19 mouse cellular contexts compared by ENCODE assay signal in genomic region chr12:76927539-76927938, GRCm38 (mm10). TPM values are rescaled to one million over a fixed set of nuclear protein-coding genes. Genes with fewer than 3 reads are reported as not detected.
DNase-seq lines count a peak whose midpoint lies in the region; ATAC-seq and TF ChIP-seq lines count a peak whose summit lies in the region.
"Had no signal": no experiment of that assay in that cellular context is flagged by ENCODE, and none has a peak within 500 bp of the region (broad histone marks: within the 10 kb centered on the region; RNA-seq: fewer than 3 reads in every experiment).

No protein-coding gene starts in this region.

- no peak for ATAC-seq in cerebellum, adult (ENCODE audit: insufficient number of reproducible peaks, low FRiP score, low TSS enrichment)
- ATAC-seq in intestine, postnatal 0 days, result peak; percentile 20; the same call in 1 of the 2 replicates
- ATAC-seq in stomach, embryonic 15.5 days (ENCODE audit: insufficient read depth, low FRiP score, low read depth), result no peak

- H3K36me3 ChIP-seq in intestine, postnatal 0 days (ENCODE audit: control insufficient read depth, insufficient read depth), result no peaks in the 10 kb centered on the region; the same call in 1 of the 2 replicates
- H3K36me3 ChIP-seq in stomach, embryonic 15.5 days, result no peaks in the 10 kb centered on the region

- H3K4me1 ChIP-seq in cerebellum, adult 2 months (ENCODE audit: control insufficient read depth, insufficient read depth, low read length), result peaks cover 49% of the 10 kb centered on the region
- H3K4me1 ChIP-seq in intestine, postnatal 0 days (replicated peaks; ENCODE audit: control insufficient read depth, insufficient read depth, low read length), result no peaks in the 10 kb centered on the region
- H3K4me1 ChIP-seq in stomach, embryonic 15.5 days, result no peaks in the 10 kb centered on the region
- H3K4me1 ChIP-seq: embryonic facial prominence, embryonic 13.5 days; neural tube, embryonic 15.5 days had no signal

- no peak overlapping the region for H3K4me3 ChIP-seq in cerebellum, adult 2 months (replicated peaks; ENCODE audit: insufficient read depth, low read depth, low read length)
- H3K4me3 ChIP-seq in intestine, postnatal 0 days (ENCODE audit: low read depth, low read length), result no peak overlapping the region
- no peak overlapping the region for H3K4me3 ChIP-seq in stomach, embryonic 15.5 days (replicated peaks)
- H3K4me3 ChIP-seq: embryonic facial prominence, embryonic 13.5 days; forebrain, embryonic 10.5 days; hindbrain, embryonic 13.5 days; midbrain, embryonic 10.5 days; neural tube, embryonic 15.5 days had no signal

- H3K9ac ChIP-seq in intestine, postnatal 0 days (ENCODE audit: low read depth, low read length), result no peak overlapping the region
- H3K9ac ChIP-seq in stomach, embryonic 15.5 days, result no peak overlapping the region
- H3K9ac ChIP-seq: embryonic facial prominence, embryonic 13.5 days; hindbrain, embryonic 13.5 days; lung, embryonic 14.5 days; neural tube, embryonic 15.5 days had no signal

- 23% methylated on average over 10 of the region's 10 CpGs for WGBS in cerebellum, adult 2 months
- WGBS in intestine, postnatal 0 days, result 63% methylated on average over 10 of the region's 10 CpGs
- 62% methylated on average over 10 of the region's 10 CpGs for WGBS in stomach, embryonic 15.5 days

- TF ChIP-seq CTCF in cerebellum, adult 2 months (IDR thresholded peaks at IDR 0.05; ENCODE audit: borderline replicate concordance, insufficient read depth, low read depth, low read length), result no peak
- TF ChIP-seq CTCF in intestine, postnatal 0 days (IDR thresholded peaks at IDR 0.05; ENCODE audit: low read depth), result no peak

- TF ChIP-seq POLR2A in cerebellum, adult 2 months (IDR thresholded peaks at IDR 0.05; ENCODE audit: borderline replicate concordance, insufficient read depth, low read length), result no peak

- H3K4me2 ChIP-seq in intestine, postnatal 0 days (replicated peaks; ENCODE audit: low read depth), result no peak overlapping the region
- no peak overlapping the region for H3K4me2 ChIP-seq in stomach, embryonic 15.5 days
- H3K4me2 ChIP-seq: embryonic facial prominence, embryonic 13.5 days; hindbrain, embryonic 13.5 days; lung, embryonic 14.5 days; neural tube, embryonic 15.5 days had no signal

- no peaks in the 10 kb centered on the region for H3K27me3 ChIP-seq in cerebellum, adult 2 months (ENCODE audit: control insufficient read depth, insufficient read depth, low read length)
- H3K27me3 ChIP-seq in intestine, postnatal 0 days (replicated peaks; ENCODE audit: control insufficient read depth, insufficient read depth, low read length), result no peaks in the 10 kb centered on the region
- no peaks in the 10 kb centered on the region for H3K27me3 ChIP-seq in stomach, embryonic 15.5 days (replicated peaks)
- H3K27me3 ChIP-seq: CH12.LX; embryonic facial prominence, embryonic 13.5 days; hindbrain, embryonic 13.5 days; neural tube, embryonic 15.5 days had no signal

- H3K27ac ChIP-seq in cerebellum, adult 2 months (ENCODE audit: insufficient read depth, low read length), result peak overlapping the region; percentile 55; the same call in 1 of the 2 replicates
- H3K27ac ChIP-seq in intestine, postnatal 0 days (ENCODE audit: low read depth, low read length), result peak overlapping the region; percentile 28; the same call in 1 of the 2 replicates
- H3K27ac ChIP-seq in stomach, embryonic 15.5 days, result peak overlapping the region; percentile 35; the same call in 1 of the 2 replicates
- H3K27ac ChIP-seq: embryonic facial prominence, embryonic 13.5 days; forebrain, embryonic 10.5 days; hindbrain, embryonic 13.5 days; midbrain, embryonic 10.5 days; neural tube, embryonic 15.5 days had no signal

- no peaks in the 10 kb centered on the region for H3K9me3 ChIP-seq in intestine, postnatal 0 days (ENCODE audit: control insufficient read depth)
- H3K9me3 ChIP-seq in stomach, embryonic 15.5 days, result no peaks in the 10 kb centered on the region
- H3K9me3 ChIP-seq: embryonic facial prominence, embryonic 13.5 days; forebrain, embryonic 10.5 days; hindbrain, embryonic 13.5 days; midbrain, embryonic 10.5 days; neural tube, embryonic 15.5 days had no signal

- no peak for DNase-seq in cerebellum, adult 2 months
- DNase-seq in lung, adult 18-20 months, result peak; percentile 35 to 45
- no peak for DNase-seq in lung, postnatal 14 days
- DNase-seq in ovary, postnatal 14 days (ENCODE audit: low spot score), result no peak
- DNase-seq in left cerebral cortex, adult 18-20 months (ENCODE audit: low spot score in 2 of 2), result no peak
- DNase-seq: adrenal gland, postnatal 14 days; heart, adult 18-20 months; liver; lung, embryonic 14.5 days; retina, postnatal 1 day had no signal

RNA-seq across cellular contexts. Expression of gene Max, which starts 34.5 kb away (rescaled TPM):
- polyA plus RNA-seq in cerebellum, adult 2 months (2012; rRNA removed), result 90.7 and 93.6 TPM in 2 replicates
- polyA plus RNA-seq in intestine, postnatal 0 days (2015; fragmentation: Nextera tagmentation; extraction: Ambion mirVana), result 24.7 and 27.7 TPM in 2 replicates
- polyA plus RNA-seq in stomach, embryonic 15.5 days (2015; fragmentation: Nextera tagmentation; extraction: Ambion mirVana), result 12.9 and 13.0 TPM in 2 replicates
- 10 to 100 TPM; 78.0 to 79.7 TPM for total RNA-seq in left cerebral cortex, adult 18-20 months (2021)

Comparison
In these comparisons a context has a peak if more than half of its experiments do, and no peak if none do; other contexts are left out.
1. DNase-seq: peak in lung, adult 18-20 months (2 of 2); none in cerebellum, adult 2 months (0 of 2), lung, postnatal 14 days (single experiment), ovary, postnatal 14 days (single experiment) and left cerebral cortex, adult 18-20 months (0 of 2).
2. Peak in every context shown above with its lines, with median percentiles within 50 percentile points of each other: H3K27ac ChIP-seq.